Mouse (Mus musculus): ENCODE results near the gene Cyp17a1.

DNA sequence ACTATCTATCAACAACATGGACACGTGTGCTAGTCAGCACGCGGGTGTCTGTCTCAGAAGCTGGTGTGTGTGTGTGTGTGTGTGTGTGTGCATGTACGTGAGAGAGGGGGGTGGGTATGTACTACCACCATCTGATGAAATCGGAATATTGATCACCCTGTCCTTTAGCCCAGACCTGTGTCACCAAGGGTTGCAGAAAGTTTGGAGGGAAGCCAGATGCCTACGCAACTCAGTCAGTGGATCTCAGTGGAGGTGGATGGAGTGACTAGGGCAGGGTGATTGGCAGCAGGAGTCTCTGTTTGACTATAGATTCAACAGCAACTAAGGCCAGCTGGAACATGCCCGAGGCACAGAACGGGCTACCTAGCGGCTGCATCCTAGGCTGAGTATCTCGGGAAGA lies 4.7 kb downstream of the Cyp17a1 start:
- TF ChIP-seq POLR2A (IDR thresholded peaks at IDR 0.05; ENCODE audit: extremely low read depth, insufficient read depth, low read length) (no peak), CTCF (IDR thresholded peaks at IDR 0.05; ENCODE audit: low read depth, low read length) (no peak)

All from liver, adult 2 months (tissue).